Mouse (Mus musculus) mature B cell (primary cell): ENCODE results near the gene Wfdc18.

Experiments used
- in situ Hi-C: fragments of 300-500 bp; cut with MboI; formaldehyde crosslinking; loops from 2 replicates; pipeline ENCODE4 v1.14.3; 2019

Gene Wfdc18

DNA sequence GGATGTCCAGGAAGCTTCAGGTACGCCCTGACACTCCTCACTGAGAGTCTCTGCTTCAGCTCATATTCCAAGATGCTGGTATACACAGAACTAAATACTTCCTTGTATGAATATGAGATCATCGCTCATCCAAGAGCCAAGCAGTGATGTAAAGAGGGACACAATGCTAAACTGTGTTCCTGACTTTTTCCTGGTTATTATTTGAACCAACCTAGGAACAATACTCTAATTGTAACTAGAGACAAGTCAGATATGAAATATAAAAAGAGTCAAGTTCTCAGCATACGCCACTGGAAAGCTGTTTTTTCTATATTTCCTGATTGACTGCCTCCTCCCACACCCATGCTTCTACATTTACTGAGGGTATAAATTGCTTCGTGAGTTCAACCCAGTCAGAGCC, at the start of gene Wfdc18:
Wfdc18 (plus strand) TSS at position 301 of the 400 bp plus-strand sequence.
- in situ Hi-C loops: no loop called here

DNA sequence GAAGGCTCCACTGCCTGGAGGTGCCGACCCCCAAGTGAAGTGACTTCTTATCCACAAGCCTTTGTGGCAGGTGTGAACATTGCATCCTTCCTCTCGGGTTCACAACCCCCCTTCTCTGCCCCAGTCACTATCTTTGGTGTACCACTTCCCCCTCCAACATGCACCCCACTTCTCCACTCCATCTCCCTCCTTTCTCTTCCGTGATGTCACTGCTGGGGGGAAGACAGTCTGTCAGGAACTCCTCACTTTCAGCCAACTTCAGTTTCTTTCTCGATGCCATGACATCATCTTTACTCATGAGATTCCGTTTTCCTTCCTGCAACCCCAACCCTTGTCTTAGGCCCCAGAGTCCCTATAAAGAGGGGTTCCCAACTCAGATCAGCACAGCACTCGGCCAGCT, 46.6 kb upstream of the Wfdc18 start, which contains the start of gene Ccl4:
Ccl4 (plus strand) TSS at position 381 of the 400 bp plus-strand sequence.
- in situ Hi-C loops: no loop called here

DNA sequence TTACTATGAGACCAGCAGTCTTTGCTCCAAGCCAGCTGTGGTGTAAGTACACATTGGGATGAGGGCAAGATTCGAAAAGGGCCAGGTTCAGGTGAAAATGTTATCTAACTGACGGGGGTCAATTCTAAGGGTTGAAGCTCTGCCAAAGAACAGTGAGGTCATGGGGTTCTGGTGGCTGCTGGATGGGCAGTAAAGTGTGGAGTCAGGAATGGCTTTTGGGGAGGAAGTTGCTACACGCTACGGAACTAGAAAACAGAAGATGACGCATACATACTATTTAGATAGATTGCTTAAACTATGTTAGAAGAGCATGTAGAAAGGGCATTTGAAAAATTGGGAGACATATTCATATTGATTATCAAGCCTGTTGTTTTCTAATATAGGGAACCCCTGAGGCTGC, 45.3 kb upstream of the Wfdc18 start:
- in situ Hi-C loops: no loop called here

DNA sequence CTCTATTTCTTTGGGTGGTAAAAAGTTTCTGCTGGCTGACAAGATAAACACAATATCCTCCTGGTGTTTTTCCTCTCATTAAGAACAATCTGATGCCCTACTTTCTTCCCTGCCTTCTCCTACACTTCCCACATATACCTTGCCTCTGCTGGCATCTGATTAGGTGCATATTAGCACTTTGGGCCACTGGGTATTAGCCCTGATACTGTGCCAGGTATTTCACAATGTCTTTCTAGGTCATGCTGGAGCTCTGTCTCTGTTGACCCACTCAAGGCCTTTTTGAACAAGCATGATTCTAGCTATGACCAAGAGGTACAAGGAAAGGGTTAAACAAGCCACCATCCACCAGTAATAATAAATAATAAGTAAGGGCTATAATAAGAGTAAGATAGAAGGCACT, 37.1 kb upstream of the Wfdc18 start:
- in situ Hi-C loops: no loop called here

DNA sequence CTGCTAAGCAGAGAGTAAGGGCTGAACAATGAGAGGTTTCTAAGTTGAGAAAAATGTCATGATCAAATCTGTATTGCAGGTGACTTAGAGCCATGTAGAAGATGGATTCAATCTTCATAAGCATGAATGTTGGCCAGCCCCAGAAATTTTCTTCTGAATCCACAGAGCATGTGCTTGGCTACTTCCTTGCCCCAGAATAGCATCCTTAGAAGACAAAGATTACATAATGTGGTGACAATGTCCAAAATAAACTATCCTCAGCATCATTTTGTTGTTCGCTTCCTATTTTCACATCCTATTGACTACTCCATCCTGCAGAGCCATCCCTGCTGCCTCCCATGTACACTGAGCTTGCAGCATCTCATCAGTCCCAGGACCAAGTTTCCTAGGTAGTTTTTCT, 33.1 kb upstream of the Wfdc18 start:
- in situ Hi-C loops: no loop called here

DNA sequence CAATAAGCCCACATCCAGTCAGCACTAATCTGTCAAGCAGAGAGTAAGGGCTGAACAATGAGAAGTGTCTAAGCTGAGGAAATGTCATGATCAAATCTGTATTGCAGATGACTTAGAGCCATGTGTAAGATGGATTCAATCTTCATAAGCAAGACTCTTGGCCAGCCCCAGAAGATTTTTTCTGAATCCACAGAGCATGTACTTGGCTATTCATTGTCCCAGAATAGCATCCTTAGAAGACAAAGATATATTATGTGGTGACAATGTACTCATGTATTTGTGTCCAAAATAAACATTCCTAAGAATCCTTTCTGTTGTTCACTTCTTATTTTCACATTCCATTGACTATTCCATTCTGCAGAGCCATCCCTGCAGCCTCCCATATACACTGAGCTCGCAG, 18.9 kb upstream of the Wfdc18 start:
- in situ Hi-C loops: no loop called here

DNA sequence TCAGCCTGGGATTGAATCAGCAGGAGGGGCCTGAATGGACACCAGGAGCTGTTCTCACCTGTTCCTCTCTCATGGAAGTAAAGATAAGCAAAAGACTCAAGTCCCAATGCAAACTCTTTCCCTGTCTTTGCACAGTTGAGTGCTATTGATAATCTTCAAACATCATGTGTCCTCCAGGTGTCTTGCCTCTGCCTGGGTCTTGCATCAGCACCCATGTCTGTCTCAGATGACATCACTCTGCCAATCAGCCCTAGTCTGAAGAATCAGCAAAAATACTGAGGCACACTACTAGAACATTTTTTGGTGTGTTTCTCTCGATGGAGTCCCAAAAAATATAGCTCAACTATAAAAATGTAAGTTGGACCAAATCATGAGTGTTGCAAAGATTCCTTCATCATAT, 16.8 kb upstream of the Wfdc18 start:
- in situ Hi-C loops: no loop called here

DNA sequence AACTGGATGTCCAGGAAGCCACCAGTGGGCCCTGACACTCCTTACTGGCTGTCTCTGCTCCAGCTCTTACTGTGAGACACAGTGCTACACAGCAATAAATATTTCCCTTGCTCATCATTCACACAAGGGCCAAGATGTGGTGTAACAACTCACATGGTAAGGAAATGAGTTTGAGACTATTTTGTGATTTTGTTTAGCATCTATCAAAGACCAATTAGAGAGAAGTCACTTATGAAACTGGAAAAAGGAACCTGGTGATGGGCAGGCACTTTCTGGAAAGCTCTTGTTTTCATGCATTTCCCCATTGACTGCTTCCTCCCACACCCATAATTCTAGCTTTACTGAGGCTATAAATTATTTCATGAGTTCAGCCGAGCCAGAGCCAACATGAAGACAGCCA, 5.1 kb upstream of the Wfdc18 start, which contains the start of gene Wfdc17:
Wfdc17 (plus strand) TSS at position 287 of the 400 bp plus-strand sequence.
- in situ Hi-C loops: no loop called here

DNA sequence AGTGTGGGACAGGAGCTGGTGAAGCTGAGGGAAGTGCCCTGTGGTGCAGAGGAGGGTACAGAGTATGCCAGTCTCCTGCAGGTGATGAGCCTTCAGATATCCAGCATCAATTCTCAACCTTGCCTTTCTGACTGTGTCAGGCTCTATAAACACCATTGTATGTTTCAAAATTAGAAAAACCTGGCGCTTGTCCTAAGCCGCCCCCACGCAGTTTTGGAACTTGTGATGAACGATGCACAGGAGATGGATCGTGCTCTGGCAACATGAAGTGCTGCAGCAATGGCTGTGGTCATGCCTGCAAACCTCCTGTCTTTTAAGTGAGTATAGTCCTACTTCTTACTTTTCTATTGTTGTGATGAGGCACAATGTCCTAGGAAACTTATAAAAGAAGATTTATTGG, 868 bp downstream of the Wfdc18 start:
- in situ Hi-C loops: no loop called here

DNA sequence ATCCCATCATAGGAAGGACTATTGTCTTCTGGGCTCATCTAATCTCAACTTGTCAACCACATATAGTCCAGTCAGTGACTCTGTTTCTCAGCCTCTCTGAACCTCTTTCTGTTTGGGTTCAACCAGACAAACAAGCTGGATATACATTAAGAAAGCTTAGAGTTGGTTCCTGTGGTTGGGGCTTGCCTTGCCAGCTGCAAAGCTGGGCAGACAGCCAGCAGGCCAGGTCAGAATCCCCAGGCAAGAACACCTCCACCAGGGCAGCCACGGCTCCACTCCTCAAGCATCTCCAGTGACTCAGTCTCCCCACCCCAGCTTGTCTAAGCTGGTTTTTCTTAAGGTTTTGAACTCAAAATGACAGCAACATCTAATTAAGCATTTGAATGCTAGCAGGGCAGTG, 3.9 kb downstream of the Wfdc18 start:
- in situ Hi-C loops: no loop called here

DNA sequence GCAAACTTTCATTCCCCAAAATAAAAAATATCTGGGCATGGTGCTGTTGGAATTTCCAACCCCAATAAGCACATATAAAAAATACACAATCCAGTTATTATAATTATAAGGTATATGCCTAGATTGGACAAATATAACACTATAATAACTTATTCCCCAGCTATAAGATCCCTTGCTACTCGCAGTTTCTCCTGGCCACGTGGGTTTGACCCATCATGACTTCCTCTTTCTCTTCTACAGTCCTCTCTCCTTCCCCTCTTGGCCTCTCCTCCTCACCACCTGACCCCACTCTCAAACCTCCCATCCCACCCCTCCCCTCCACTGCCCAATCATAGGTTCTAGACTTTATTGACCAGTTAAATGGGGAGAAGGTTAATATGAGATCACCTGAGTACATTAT, 5.1 kb downstream of the Wfdc18 start:
- in situ Hi-C loops: no loop called here

DNA sequence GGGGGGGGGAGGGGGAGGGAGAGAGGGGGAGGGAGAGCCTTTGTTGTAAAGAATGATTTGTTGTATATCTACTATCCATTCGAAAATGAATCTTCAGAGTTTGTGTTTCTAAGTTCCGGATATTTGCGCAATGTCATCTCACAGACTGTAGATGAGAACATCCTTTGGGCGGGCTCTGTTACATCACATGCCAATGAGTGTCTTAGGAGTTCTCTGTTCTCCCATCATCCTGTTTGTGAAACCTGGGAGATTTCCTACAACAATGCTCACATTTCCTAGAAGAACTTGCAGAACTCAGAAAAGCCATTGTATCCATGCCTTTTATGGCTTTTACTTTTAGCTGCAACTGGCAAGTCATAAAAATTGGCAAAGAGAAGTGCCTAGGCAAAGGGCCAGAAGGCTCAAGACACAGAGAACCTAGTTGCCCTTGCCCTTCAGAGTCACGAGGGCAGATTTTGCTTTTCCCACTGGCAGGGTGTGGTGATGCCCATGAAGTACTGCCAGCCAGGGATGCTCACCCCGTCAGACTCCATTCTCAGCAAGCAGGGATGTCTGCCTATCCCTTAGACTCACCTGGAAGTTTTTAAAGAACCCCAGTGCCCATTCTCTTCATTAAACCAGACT, 8.3 kb downstream of the Wfdc18 start:
- in situ Hi-C loops: no loop called here

DNA sequence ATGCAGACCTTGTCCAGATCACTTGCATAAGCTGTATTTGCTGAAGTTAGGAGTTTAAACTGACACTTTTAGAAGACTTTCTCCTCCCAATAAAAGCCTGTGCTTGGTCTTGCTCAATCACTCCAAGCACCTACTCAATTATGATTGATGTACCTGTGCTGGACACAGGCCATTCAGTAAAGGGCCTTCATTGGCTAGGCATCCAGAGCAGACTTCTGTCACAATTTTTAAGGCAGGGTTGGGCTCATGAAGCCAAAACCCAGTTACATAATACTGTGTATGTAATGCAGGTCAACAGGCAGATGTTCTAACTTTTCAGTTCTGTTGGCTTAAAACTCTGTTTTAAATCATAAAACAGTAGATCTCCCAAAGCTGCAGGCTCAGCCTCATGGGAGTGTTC, 12.0 kb downstream of the Wfdc18 start:
- in situ Hi-C loops: no loop called here

DNA sequence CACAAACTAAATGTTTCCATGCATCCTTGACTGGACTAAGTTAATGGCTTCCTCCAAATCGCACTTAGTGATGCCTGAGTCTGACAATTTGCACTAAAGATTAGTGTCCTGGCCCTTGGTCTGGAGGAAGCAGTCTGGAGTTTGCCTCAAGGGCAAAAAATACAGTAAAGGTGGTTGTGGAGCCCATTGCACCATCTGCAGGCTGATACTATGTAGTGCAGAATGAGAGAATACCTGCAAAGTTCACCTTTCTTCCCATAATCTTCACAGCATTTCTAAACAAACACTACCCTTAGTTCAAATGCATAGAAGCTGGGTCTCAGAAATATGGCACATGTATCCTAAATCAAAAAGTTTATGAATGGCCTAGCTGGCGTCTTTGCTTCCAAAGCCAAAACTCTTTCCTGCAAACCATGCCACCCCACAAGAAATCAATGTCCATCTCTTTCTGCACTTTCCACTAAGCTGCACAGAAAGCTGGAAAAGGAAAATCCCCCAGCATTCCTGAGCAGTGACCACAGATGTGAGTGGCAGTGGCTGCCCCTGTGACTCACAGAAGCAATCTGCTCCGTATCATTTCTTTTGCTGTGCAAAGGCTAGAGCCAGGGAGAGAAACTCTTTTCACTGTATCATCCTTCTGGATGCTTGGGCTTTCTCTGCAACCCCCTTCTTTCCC, 20.1 kb downstream of the Wfdc18 start:
- in situ Hi-C loops: no loop called here

DNA sequence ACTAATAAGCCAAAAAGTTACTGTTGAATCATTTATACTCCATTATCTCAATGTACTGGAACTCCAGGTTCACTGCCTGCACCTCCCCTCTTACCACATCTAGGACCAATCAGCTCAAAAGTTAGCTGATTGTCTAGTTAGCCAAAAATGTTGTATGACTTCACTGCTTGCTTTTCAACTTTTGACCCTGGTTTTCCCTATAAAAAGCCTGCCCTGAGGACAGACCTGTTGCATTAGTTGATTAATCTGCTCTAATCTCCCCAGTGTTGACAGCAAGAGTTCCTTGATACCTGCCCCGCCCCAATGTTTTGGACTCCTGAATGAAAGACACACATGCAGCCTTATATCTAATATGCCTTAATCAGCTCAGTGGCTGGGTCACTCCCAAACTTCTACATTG, 22.3 kb downstream of the Wfdc18 start:
- in situ Hi-C loops: no loop called here

DNA sequence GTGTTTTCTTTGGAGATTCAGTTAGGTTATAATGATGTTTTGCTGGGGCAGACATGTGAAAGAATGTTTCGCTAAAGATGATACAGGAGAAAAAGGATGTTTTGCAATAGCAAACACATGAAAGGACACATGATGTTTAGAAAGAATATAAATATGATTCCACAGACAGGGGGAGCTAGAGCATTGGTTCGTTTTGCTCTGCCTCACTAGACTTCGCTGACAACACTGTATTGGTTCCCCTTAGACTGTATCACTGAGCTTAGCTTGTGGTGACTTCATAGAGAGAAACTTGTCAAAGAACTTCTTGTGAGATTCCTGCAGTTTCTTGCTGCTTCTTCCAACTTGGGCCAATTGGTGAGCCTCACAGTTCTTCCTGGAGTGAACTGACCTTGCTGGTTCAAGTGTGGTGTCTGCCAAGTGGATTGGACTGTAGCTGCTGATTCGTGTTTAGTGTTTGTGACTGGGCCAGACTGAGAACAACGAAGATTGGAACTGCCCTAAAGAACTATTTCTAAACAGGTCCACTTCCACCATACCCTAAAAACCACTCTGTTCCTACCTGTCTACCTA, 24.3 kb downstream of the Wfdc18 start:
- in situ Hi-C loops: no loop called here

DNA sequence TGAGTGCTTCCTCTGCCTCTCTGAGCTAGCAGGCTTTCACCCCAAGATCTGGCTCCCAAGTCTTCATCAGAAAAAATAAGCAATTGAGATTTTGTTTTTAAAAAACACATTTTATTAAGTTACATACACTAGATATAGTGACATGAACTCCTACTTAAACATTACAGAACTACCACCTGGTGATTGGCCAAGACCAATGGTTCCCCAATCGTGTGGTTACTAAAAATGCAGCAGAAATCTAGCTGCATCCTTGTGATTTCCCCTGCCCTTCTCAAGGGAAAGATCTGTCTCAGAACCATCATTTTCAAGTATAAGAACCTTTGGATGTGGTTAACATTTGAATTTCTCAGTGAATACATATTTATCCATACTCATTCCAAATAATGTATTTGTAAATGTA, 25.4 kb downstream of the Wfdc18 start:
- in situ Hi-C loops: no loop called here

DNA sequence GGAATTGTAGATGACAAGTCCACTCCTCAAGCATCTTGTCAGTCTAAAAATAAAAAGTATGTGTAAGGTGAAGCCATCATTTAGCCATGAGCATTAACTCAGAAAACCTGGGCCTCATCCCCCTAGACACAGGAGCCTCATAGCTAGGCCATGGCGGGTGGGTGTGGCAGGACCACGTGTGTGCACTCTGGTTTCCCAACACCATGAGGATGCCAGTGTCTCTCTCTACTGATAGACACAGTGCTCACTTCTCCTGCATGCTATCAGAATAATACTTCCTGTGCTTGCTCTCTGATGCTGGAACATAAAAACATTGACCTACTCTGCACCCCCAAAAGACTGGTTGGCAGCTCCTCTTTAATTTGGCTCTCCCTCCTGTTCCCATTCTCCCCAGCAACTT, 27.1 kb downstream of the Wfdc18 start:
- in situ Hi-C loops: loop anchor here (5.0 kb wide), 1 partner anchor 174 kb away; no protein-coding TSS in a partner anchor

DNA sequence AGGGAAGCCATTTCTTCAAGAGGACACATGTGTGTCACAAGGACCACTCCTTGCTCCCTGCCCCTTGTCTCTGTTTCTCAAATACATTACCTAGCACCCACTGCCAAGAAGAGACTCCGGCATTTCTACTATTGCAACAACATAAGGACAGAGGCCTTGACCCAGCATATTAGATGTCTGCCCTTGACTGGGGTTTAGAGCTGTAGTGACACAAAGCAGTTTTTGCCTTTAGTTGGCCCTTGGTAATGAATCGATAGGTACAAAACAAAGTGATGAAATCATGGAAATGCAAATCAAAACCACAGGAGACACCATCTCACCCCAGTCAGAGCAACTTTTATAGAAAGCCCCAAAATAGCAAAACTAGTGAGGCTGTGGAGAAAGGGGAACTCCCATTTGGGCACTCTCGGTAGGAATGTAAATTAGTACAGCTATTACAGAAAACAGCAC, 28.3 kb downstream of the Wfdc18 start:
- in situ Hi-C loops: loop anchor here (5.0 kb wide), 1 partner anchor 175 kb away; no protein-coding TSS in a partner anchor

DNA sequence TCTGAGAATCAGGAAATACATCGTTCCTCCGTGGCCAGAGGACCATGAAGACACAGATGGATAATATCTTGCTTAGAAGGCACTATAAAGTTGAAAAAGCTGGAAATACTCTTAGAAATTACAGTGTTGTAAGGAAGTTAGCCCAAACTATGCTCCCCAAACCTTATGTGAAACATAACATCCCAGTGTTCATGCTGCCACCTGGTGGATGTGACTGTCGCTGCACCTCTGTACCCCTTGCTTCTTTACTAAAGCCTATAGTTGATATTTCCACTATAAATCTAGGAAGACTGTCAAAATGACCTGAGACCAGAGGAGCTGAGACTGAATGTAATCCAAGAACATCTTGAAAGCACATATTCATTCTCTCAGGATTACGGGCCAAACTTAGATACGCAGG, 30.4 kb downstream of the Wfdc18 start:
- in situ Hi-C loops: loop anchor here (5.0 kb wide), 1 partner anchor 177 kb away; no protein-coding TSS in a partner anchor

DNA sequence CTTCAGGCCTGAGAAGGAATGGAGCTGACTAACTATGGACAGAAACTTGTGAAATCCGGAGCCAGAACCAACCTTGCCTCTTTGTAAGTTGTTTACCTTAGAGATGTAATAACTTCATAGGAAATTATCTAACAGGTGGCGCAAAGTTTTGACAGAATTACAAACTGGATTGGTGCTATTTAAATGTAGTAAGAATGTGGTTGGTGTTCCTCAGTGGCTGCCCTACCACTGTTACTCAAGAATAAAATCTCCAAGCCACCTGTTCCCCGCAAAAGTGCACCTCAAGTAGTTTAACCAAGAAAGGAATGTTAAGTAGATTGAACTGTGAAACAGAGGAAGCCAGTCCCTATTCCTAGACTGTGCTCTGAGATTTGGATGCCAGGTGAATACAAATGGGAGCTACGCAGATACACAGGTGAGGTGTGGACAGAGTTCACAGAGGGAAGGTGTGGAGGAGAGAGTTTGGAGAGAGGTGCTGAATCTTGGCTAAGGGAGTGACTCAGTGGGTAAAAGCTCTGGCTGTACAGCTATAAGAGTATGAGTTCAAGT, 31.7 kb downstream of the Wfdc18 start:
- in situ Hi-C loops: no loop called here

DNA sequence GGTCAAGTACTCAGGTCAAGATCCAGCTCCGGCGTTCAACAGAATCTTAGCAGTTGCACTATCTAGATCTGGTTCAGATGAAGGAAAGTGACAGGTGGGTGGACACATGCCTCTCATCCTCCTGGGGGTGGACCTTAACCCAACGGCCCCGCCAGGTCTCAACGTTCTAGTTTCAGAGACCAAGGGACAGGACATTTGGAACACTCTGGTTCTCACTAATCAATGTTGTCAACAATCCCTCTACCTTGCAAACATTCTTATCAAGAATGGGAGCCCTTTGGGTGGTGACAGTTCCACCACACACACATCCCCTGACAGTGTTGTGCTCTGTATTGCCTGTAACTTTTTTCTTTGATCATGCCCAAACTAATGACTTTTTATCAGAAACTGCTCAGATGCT, 33.0 kb downstream of the Wfdc18 start:
- in situ Hi-C loops: no loop called here
